Mouse (Mus musculus): ENCODE data around the gene Clip1. TPM values are rescaled to one million over a fixed set of nuclear protein-coding genes. Genes with fewer than 3 reads are reported as not detected.
A peak's percentile ranks its signal among the peaks of the same experiment; 100 is the strongest.

The Clip1 gene
- total RNA-seq, 2 experiments from 2014 or later: 154 to 158 TPM

DNA sequence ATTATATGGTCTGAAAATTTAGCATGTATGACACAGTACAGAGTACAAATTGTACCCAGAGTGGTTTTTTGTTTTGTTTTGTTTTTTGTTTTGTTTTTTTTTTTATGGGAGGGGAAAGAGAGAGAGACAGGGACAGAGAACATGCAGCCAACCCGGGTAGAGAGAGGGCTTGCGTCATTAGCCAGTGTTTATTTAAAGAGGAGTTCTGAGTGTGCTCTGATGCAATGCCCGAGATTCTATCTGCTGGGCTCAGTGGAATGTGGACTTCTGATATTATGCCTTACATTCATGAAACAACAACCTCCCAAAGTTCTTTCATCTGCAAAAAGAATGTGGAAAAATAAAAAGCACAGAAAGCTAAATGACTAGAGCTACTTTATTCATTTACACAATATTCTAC, 9.2 kb downstream of the Clip1 start:
- DNase-seq: no peak
- intact Hi-C loops (cut with DNase I): no loop called here

DNA sequence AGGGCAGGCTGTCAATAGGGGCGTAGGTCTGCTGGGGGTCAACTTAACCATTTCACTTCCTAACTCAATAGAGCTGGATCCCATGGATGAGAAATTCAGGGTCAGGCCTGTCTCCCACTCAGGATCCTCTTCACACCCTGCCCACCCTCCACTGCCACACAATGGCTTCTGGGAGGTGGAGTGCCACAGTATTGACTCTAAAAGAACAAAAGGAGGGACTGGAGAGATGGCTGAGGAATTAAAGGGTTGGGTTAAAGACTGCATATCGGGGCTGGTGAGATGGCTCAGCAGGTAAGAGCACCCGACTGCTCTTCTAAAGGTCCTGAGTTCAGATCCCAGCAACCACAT, 13.0 kb downstream of the Clip1 start:
- no peak for DNase-seq

DNA sequence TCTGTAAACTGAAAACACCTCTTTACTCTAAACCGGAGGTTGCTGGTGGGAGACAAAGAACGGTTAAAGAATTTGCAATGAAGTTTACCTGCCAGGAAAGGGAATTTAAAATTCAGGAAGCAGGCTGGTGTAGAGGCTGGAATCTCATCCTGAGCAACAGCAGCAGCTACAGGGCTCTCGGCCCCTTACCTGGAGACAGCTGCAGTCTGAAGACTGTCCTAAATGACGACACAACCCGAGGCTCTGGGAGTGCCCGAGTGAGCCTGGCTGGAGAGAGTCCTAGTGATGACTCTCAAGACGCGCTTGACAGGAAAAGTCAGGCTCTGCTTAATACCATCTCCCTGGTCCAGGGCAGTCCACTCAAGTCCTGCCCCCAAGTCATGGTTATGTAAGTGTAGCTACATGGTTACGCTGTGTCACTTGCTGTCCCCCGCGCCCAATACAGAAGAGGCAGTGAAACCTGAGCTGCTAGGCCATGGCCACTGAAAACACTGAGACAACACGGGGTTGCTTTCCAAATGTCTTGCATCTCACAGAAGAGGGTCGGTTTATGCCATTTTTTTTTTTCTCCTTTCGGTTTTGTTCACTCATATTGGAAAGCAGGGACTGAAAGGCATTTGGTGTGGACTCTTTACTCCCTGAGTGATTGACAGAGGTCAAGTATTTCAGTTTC, 13.5 kb downstream of the Clip1 start:
- no peak for DNase-seq
- intact Hi-C loops (cut with DNase I): no loop called here

More for the DNA sequence above, 13.0 kb downstream of the Clip1 start:
- intact Hi-C loops (cut with DNase I): no loop called here

DNA sequence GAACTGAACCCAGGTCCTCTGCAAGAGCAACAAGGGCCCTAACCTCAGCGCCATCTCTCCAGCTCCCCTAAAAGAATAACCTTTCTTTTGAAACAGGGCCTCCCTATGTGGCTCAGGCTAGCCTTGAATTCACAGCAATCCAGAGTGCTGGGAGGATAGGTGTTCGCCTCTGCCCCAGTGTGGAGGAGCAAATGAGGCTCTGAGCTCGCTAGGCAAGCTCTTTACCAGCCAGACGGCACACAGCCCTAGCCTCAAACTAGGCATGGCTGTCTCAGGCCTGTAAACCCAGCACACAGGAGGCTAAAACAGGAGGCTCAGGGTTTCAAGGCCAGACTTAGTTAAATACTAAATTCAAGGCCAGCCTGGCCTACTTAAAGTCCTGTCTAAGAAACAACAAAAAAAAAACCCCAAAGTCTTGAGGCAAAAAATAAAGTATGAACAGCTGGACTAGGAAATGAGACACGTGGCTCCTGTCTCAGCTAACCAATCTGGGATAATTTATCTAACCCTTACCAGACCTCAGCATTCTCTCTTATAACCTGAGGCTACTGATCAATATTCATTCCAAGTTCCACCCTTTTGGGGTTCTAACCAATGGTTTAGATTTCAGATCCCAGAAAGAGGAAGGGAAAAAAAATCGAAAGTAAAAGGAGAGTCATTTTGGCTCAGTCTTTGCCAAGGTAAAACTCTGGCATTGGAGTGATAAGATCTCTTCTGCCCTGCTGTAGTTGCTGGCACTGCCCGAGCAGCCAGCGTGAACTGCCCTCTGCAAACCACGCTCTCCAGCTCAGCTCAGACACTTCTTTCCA, 14.2 kb downstream of the Clip1 start:
- intact Hi-C loops (cut with DNase I): no loop called here
- DNase-seq: no peak

DNA sequence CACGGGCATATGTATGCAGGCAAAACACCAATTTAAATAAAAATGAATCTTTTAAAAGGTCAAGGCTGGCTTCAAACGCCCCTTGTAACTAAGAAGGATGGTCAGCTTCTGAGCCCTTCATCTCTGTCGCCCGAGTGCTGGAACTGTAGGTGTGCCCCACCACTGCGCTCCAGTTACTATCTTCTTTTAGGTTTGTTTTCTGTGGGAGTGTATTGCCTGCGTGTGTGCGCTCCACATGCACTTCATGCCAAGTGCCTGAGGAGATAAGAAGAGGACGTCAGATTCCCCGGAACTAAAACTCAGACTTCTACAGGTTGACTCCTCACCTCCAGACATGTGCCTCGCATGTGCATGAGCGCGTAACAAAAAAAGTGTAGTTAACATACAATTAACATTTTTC, 16.5 kb downstream of the Clip1 start:
- no peak for DNase-seq
- intact Hi-C loops (cut with DNase I): no loop called here

DNA sequence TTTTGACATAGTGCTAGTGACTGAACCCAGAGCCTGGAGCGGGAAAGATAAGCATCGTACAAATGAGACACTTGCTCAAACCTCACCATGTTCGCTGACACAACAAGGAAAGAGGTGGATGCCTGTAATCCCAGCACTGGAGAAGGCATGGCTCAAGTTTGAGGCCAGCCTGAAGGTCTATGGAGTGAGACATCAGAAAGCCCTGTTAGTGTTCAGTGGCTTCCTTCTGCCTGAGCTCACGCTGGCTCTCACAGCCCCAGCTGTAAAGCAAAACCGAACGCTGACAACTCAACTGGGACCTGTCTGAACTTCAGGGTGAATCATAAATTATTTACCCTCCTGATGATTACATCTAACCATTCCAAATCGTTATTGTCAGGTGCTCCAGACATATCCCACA, 18.5 kb downstream of the Clip1 start:
- DNase-seq: no peak
- intact Hi-C loops (cut with DNase I): no loop called here

DNA sequence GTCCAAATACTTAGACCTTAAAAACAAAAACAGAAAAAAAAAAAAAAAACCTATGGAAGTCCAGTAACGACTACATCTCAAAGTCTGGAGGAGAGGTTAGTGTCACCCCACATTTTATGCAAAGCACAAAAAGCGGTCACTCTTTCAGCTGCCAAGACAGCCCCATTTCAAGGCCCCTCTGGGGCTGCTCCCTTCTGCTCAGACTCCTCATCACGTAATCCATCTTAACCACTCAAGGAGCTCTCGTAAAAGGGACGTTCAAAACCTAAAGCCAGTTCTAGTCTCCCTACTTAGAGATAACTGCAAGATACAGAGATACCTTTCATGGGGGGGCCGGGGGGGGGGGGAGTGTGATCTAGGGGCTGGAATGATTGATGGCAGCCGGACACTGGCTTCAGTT, 20.1 kb downstream of the Clip1 start:
- intact Hi-C loops (cut with DNase I): no loop called here
- DNase-seq: no peak

DNA sequence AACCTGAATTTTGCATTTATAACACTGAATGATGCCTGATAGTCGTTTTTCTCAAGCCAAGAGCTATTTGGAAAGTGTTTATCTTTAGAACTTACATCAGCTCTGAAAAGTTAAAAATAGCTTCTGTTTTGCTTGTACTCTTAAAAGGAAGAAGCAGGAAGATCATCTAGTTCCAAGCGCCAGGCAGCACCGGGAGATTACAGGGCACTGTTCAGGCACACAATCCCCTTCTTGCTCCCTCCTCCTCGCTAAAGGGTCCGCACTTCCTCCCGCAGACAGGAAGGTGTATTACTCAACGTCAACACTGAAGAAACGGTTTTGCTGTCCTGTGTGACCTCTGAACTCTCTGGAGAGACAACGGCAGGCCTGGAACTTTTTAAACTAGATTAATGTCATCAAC, 22.4 kb downstream of the Clip1 start:
- intact Hi-C loops (cut with DNase I): no loop called here
- no peak for DNase-seq

DNA sequence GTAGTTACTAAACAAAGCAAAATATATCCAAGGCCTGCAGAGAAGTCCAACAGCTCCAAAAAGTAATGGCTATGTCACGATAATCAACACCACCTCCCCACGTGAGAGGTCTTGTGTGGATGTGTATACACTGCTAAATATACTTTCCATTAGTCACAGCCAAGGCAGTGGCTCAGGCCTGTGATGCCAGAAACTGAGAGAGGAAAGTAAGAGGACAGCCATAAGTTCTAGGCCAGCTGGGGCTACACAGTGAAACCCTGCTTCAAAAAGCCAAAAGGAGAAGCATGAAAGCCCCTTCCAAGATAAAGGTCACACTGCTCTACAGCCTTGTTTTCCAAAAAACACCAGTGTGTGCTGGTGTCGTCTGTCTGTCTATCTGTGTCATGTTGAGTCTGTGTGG, 22.8 kb downstream of the Clip1 start:
- intact Hi-C loops (cut with DNase I): no loop called here

DNA sequence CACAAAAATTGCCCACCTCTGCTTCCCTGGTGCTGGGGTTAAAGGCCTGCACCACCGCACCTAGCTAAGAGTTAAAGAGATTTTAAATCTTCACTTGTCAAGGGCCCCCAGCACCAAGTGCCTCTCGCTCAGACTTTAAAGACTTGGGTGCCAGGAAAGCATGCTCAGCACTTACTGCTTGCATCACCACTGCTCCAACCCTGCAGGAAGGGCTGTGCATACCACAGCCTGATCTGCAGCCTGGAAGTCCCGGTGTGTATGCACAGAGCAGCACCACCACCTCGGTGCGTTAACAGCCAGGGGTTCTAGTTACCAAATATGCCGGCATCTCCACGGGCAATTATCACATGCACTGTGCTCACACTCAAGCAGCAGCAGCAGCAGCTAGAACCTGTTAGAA, 26.8 kb downstream of the Clip1 start:
- no peak for DNase-seq
- intact Hi-C loops (cut with DNase I): no loop called here

More for the DNA sequence above, 22.8 kb downstream of the Clip1 start:
- DNase-seq: no peak

DNA sequence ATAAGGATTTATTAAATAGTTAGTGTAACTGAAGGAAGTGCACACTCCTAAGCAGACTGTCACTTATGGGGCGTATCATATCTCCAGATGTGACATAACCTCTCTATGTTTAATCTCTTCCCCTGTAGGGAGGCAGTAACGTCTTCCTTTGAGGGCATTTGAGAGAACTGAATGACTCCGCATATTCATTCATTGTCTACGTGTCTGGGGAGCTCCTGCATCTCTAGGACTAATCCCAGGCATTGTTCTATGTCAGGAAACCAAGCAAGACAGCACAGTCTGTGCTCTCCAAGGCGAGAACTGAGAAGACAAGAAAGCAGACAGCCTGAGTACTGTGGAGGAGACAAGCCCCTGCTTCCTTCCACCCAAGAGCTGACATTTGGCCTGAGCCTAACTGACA, 29.5 kb downstream of the Clip1 start:
- DNase-seq: no peak
- intact Hi-C loops (cut with DNase I): no loop called here

DNA sequence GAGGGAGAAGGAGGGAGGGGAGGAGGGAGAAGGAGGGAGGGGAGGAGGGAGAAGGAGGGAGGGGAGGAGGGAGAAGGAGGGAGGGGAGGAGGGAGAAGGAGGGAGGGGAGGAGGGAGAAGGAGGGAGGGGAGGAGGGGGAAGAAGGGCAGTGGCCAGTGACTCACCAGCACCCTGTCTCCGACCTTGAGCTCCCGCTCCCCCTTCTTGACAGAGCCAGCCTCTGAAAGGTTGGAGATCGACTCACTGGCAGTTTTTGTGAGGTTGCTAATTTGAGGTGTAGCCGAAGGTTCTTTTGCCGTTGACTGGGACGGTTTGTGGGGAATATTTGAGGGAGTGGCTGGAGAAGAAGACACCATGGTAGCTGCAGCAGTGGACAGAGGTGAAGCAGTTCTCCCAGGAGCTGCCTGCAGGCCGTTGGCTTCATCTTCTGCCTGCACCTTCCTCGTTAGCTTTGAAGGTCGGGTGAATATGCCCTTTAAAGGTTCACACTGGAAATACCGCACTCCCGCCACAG, 31.1 kb downstream of the Clip1 start:
- no peak for DNase-seq
- intact Hi-C loops (cut with DNase I): no loop called here

DNA sequence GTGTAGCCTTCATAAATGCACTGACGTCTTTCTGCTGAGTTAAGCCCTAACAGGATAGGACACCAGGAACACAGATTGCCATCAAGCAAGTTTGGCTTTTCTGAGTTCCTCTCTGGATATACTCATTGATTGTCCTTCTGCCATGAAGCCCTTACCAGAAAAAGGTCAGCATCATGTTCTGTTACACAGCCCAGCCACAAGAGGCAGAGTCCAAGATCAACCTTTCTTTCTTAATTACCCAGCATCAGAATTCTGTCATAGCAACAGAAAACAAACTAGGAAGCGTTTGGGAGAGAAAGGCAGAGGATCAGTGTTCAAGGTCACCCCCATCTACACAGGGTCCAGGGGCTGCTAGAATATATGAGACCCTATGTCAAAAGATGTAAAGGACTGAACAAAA, 33.6 kb downstream of the Clip1 start:
- no peak for DNase-seq
- intact Hi-C loops (cut with DNase I): no loop called here

DNA sequence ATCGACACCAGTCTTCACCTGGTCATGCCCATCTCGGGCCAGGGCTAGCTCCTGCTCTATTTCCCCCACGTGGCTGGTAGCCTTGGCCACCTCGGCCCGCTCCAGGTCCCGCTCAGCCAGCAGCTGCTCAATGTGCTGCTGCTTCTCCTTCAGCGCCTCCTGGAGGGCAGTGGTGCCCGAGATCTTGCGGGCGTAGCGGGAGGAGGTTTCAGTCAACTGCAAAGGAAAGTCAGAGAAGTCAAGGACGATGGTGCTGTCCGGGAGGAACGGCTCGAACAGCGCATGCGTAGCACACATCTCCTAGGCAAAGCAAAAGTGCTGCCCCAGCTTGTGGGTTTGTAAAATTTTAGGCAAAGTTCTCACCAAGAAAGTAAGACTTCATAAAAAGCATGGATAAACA, 42.0 kb downstream of the Clip1 start:
- no peak for DNase-seq
- intact Hi-C loops (cut with DNase I): no loop called here

DNA sequence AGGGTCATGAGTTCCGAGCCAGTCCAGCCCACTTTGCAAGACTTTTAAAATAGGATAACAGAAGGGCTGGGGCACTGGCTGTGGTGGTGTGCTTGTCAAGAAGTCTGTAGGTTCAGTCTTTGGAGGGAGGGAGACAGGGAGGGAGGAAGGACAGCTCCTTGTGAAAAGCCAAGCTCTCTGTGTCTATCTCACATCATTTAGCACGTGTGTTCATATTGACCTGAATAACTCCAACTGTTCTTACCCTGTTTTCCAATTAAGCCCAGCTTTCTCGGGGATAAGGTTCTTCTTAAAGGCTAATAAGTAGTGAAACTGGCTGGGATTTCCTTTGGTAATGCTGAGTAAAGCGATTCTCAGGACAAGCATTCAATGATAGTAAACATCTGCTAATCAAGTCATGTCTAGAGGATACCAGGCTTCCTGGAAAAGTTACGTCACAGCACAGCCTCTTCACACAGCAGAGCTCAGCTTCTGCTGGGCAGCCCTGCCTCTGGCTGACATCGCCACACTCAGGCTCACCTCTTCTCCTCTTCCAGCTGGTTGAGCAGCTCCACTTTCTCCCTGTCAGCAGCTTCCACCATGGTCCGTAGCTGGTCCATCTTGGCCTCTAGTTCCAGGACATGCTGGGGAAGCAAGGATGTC, 43.0 kb downstream of the Clip1 start:
- intact Hi-C loops (cut with DNase I): no loop called here
- no peak for DNase-seq

DNA sequence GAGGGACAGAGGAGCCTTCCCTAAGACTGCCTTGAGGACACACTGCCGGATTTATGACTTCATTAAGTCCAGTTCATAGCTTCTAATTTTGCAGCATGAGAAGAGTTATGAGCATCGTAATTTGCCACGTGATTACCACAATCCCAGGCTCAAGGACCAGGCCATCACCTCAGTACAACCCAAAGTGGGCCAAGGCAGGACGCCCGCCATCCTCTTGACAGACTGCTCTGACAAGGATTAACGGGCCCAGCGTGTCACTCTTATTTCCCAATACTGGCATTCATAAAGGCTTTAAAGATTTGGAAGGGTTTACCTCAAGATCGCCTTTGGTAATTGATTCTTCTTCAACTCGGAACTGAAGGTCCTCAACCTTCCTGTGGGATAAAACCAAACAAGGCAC, 44.2 kb downstream of the Clip1 start:
- no peak for DNase-seq
- intact Hi-C loops (cut with DNase I): no loop called here

DNA sequence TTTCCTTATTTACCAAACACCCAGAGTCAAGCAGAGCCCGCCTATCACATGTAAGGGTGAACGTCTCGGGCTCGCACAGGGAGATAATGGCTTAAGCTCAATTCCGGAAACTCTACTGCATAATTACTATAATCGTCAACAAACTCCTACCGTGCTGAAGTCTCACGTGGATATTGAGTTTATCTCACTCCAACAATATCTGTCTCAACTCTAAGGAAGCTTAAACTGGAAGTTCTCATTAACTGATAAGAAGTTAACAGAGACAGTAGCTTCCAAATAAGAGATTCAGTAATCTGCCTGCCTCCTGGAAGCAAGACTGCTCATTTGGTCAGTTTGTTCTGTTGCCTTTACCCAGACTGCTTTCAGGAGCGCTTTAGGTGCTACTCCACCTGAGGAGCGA, 53.2 kb downstream of the Clip1 start:
- intact Hi-C loops (cut with DNase I): loop anchor here (10.0 kb wide), 1 partner anchor 294 kb away; the partner anchor contains the start of gene Gm43518
- no peak for DNase-seq

DNA sequence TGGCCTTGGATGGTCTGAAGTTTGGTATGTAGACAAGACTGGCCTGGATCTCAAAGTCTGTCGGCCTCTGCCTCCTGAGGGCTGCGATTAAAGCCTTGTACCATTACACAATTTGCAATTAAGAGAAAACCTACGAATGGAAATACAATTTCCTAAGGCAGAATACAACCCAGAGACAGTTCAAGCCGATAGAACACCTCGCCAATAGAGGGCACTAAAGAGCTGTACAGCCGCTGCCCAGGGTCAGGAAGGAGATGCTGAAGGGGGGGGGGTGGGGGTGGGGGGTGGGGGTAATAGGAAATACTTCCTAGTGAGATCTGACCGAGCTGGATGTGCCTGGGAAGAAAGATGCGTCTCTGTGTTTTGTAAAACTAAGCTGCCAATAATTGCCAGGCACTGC, 57.8 kb downstream of the Clip1 start:
- DNase-seq: peak; percentile 62
- intact Hi-C loops (cut with DNase I): loop anchor here (5.0 kb wide), 1 partner anchor 56 kb away; the partner anchor contains the start of gene Clip1

DNA sequence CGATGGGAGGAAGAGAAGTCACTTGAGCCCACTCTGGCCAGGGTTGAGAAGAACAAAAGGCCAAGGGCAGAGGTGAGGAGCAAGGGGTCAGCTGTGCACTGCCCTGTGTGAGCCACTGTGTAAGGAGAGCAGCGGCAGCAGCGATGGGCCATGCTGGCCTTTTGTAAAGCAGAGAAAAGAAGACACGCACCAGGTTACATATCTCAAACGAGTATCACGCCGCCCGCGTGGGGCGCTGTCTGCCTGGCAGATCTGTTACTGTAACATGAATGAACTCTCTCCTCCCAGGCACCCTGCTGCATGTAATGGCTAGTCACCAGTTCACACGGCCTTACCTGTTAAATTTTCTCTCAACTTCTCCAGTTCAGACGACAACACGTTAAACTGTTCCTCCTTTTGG, 62.0 kb downstream of the Clip1 start:
- peak; percentile 71 for DNase-seq
- intact Hi-C loops (cut with DNase I): no loop called here

DNA sequence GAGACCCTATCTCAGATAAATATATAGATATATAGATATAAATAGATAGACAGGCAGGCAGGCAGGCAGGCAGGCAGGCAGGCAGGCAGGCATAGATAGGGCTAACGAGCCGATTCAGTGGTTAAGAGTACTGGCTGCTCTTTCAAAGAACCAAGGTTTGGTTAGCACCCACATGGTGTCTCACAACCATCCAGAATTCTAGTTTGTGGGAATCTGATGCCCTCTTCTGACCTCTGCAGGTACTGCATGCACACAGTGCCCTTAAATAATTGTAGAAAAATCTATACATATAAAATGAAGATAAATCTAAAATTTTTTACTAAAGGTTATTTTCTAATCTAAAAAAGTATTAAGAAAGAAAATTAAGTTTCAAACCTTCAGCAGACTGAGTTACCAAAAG, 65.9 kb downstream of the Clip1 start:
- intact Hi-C loops (cut with DNase I): loop anchor here (10.0 kb wide), 1 partner anchor 96 kb away; no protein-coding TSS in a partner anchor
- peak; percentile 15 for DNase-seq

DNA sequence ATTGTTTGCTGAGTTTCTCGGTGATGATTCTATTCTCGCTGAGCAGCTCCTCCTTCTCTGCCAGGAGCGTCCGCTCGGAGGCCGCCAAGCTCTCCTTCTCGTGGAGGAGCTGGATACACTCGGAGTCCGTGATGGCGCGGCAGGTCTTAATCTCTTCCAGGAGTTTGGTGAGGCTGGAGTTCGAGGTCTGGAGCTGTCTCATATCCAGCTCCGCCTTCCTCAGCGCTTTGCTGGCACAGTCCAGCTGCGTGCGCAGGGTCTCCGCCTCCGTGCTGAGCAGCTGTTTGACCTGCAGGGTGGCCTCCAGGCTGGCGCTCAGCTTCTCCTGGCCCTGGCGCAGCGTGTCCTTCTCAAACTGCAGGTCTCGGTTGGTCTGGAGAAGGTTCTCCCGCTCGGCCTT, 70.2 kb downstream of the Clip1 start:
- intact Hi-C loops (cut with DNase I): loop anchor here (10.0 kb wide), 1 partner anchor 101 kb away; no protein-coding TSS in a partner anchor
- no peak for DNase-seq
